Mouse (Mus musculus) urinary bladder, postnatal 14 days (tissue): ENCODE measurements at regions not wholly inside any gene's neighbourhood (a gene's known extent, or its start where the extent isn't known, plus 50 kb on each side); places are given as distances from the start of the nearest gene placed in this dataset.

Experiments
- DNase-seq: peaks from one replicate; pipeline ENCODE4 v3.0.0; 2021; ENCODE audit warnings: low spot score

DNA sequence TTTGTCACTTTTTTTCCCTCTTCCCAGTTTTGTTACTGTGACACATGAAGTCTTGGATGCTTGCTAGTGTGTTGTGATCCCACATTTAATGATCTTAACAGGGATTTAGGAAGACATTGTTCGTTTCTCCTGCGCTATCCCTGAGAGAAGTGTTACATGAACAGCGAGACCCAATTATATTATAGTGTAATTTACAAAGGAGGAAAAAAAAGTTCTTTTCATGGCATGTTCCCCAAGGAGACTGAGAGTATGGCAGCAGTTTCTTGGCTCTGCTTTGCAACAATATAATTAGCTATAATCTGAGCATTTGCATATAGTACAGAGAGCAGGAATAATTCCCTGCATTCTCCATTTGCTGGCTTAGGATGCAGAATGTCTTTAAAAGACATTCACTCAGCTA is 168.6 kb downstream of the Insc start:
- DNase-seq, result no peak

DNA sequence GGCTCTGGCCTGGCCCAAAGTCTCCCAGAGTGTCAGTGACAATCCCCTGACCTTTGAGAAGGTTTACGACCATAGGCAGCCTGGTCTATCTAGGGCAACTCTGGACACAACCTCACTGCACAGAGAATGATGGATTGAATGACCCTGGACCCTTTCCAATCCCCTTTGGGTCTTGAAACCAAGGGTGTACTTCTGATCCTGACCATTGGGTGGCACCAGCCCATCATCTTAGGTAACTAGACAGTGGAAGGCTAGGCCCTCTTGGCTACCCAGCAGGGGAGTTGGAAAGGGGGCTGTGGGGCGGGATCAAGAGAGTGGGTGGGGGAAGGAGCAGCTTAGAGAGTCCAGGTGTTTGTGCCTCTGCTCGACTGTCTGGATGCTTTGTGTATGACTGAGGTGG is 178.7 kb downstream of the Insc start:
- DNase-seq, result peak; percentile 68

DNA sequence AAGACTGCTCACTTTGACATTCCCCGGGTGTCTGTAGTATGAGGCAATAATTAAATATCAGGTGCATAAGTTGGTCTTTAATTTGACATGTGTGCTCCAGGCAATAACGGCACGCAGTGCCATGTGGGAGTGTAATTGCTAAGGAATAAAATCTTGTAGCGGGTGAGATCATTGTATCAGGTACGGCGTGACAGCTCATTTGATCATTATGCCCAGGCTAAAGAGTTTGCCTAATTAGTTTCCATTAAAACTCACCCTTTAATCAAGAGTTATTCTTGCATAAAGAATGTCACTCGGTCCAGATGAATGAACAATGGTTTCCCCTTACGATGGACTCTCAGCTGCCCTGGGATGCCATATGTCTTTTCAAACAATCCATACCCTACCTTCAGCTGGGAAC is 190.4 kb downstream of the Insc start:
- DNase-seq, result no peak

DNA sequence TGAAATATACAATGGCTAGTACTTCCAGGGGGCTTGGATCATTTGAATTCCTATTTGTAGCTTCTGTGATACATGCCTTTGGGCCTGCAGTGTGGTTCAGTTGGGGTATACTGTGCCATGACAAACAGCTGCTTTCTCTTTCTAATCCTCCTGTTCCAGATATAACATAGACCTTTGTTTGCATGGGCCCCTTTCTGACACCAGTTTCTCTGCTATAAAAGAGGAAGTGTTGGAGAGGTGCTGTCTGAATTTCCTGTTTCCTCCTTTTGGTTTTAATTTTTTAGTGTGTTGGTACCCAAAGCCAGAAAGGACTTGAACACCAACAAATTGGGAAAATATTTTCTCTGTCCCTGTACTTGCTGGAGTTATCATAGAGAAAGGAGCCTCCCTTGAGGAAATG is 207.3 kb downstream of the Insc start:
- no peak for DNase-seq

DNA sequence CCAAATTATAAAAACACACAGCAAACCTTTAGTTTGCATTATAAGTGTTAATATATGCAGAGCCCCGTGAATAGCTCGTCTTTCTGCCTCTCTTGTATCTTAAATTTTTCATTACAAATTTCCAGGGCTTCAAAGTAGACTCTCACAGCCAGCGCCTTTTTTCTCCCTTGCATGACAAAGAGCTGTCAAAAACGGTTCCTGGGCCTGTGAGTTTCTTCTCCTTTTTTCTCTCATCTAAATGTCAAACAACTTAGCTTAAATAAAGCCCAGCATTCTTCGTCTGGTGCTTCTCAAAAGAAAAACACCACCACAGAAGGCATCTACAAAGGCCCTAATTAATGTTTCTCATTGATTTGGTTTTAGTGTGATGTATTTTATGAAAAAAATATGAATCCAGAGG is 219.7 kb downstream of the Insc start:
- DNase-seq, result no peak

DNA sequence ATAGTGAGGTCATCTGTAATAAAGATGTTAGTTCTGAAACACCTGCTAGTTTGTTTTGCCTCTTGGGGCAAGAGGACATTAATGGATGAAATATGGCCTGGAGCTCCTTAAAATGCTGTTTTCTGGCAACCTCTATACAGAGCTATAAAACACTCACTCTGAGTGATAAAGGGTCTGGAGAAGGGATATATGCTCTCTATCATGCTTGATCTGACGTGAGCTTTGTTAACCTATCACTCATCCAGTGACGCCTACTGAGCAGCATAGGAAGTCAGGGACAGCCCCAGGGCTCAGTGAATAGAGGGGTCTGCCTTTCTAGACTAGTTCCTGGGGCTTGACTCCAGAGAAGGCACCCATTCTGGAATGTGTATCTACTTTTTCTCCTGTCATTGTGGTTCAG is 222.4 kb downstream of the Insc start:
- no peak for DNase-seq

DNA sequence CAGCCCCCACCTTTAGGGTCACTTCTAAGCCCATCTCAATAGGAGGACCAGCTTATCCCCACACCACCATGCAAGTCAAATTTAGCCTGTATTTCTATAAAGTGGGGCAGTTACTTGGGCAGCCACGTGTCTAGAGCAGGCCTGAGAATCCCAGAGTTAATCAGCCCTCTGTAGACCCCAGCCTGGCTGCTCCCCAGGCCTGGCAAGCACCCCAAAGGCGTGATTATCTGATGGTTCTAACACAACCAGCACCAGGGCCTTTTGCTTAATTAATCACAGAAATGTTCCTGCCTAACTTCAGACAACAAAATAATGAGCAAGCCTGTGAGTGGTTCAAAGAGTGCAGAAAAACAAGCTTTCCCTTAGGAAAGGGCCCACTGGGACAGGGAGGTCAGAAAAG is 243.0 kb downstream of the Insc start:
- no peak for DNase-seq

DNA sequence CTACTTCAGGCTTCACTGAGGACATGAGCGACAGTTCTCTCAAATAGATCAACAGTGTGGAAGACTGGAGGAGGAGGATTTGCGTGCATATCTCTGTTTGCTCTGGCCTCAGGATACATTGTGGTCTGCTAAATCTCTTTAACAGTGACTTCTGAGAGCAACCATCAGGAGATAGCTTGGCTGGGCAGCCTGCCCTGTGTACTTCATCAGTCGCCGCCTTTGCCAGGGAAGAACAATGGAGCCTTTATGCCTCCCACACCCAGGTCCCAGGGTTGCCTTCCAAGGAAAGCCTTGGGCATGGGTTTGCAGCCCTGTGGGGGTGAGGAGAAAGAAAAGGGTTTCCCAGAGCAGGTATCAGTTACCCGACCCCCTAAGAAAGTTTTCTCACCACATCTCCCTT is 247.8 kb downstream of the Insc start:
- DNase-seq, result peak; percentile 26

DNA sequence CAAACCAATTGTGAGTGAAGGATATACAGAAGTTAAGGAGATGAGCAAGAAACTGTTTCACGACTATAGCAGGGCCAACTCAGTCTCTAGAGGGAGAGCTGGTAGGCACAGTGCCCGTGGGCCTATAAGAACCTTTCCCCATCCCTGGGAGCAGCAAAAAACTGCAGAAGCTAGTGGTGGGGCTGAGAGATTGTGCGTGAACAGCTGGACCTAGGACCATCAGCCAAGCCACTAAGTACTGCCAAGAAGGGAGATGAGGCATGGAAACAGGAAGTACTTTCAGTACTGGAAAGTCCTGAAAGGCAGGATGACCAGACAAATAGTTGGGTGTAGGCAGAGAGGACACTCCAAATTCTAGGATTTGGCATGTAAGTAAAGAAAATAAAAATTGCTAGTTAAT is 248.9 kb downstream of the Insc start:
- DNase-seq, result peak; percentile 29

DNA sequence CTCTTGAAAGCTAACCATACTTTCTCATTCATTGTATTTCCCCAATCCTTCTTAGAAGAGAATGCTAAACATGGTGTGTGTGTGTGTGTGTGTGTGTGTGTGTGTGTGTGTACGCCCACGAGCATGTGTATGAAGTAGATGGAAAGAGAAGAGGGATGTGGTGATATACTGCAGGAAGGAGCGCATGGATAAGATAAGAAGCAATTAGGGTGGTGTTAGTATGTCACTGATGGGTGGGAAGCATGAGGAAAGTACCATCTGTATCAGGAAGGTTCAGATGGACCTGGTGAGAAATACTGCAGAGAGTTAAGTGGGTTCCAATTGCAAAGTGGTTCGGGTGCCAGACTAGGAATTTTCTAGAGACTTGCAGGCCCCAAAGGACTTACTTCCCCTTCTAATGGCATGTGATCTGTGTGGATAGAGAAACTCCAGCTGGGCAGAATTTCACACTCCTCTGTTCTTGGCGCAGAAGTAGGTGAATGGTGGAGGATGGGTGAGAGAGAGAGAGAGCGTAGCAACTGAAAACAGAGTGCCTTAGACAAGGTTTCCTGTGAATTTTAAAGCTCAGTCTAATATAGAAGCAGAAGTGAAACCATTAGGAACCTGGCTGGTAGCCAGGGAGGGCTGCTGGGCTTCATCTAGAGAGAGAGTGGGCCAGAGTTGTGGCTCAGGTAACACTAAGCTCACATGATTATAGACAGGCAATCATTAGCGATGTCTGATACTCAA is 257.5 kb downstream of the Insc start:
- DNase-seq, result peak; percentile 14

DNA sequence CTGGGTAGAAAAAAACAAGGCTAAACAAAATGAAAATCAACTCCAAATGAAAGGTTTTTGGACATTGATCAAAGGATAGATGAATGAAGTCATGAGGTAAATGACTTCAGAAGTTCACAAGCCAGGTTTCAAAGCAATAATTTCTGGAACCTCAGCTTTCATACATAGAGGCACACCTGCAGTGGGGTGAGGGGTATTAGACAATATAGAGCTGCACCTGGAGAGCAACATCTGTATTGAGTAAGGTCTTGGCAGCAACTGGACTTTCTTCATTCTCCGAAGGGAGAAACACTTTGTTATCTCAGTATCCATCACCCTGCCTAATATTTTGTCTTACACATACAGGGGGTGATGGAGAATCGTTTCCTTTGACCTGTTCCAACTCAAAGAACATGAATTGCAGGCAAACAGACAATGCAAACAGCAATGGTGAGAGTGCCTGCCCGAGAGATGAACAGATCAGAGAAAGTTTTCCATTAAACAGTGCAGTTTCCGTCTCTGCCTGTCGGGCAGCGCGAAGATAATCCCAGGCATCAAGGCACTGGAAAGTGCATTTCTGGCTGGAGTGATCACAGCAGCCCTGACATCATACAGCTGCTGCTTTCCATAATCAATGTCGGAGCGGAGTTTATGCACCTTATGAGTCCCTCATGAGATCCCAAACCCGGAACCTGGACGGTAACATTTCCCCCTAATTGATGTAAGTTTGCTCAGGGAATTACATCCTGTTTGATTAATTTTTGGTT is 270.9 kb downstream of the Insc start:
- DNase-seq, result no peak

DNA sequence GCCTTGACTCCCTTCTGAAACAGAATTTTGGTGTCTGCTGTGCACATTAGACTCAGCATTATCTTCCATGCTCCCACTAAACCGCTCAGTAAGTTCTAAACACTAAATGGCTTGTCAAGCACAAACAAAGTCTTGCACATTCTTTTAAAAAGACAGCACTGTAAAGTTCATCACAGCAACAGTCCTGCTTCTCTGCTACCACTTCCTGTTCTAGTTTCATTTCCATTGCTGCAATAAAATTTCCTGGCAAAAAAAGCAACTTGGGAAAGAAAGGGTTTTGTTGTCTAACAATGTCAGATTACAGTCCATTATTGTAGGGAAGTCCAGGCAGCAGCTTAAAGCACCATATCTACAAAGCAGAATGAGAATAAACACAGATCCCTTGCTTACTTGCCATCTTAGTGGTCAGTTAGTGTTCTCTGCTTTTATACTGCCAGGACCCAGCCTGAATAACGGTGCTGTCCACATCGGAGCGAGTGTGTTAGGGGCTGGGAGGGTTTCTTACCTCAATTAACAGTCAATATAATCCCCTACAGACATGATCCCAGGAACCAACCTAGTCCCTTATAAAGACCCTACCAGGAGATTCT is 276.0 kb downstream of the Insc start:
- no peak for DNase-seq

DNA sequence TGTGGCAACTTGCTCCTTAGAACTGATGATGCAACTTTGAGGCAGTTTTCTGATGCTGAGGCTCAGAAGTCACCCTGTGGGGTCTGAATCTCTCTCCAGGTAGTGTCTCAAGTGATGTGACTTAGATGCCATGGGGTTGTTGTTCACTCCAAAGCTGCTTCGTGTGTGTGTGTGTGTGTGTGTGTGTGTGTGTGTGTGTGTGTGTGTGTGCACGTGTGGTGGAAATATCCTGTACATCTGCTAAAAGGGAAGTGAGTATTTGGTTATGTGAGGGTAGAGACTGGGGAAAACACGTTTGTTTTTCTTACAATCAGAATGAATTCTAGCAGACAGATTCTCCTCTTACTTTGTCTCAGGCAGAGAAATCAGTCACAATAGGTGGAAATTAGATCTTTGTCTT is 276.5 kb downstream of the Insc start:
- DNase-seq, result no peak

DNA sequence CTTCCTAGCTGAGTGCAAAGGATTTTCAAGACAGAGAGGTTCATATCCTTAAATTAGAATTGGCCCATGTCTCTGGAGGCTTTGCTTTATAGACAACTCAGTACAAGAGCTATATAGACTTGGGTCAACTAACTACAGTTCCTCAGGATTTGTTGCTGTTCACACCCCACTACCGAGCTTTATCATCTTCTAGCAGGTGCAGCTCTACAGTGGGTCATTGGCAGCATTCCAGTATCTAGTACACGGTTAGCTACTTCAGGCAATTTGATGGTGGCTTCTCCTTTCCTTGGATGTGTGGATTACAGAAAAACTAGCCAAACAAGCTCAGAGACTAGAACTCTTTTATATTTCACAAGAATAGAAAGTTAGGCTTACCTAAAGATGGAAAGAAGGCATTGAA is 282.3 kb downstream of the Insc start:
- DNase-seq, result no peak

DNA sequence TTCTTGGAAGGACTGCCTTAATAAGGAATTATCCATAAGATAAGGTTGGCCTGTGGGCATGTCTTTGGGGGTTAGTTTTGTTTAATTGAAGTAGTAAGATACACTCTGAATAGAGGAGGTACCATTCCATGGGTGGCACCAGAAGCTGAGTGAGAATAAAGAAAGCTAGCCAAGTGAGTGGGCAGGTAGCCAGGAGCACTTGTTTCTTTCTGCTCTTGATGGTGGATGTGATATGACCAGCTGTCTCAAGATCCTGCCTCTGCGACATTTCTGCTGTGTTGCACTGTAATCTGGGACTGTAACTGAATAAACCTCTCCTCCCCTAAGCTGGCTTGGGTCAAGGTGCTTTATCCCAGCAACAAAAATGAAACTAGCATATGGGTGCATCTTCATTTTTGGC is 284.2 kb downstream of the Insc start:
- peak; percentile 6 for DNase-seq

DNA sequence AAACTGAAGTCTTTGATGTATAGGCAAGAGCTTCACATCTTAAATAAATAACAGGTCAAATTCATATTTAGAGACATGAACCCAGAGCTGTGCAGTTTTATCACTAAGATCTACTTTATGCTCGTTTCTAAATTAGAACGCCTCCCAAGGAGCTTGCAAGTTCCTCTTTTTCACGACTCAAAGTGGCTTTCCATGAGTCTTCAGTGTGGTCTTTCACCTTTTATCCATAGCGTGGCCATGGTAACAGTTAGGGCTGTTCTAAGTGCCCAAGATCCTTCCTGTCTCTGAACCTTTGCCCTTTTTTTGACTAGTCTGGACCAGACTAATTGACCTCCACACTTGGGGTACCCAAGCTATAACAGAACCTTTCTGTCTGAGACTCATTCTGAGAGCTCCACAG is 290.5 kb downstream of the Insc start:
- DNase-seq, result no peak

DNA sequence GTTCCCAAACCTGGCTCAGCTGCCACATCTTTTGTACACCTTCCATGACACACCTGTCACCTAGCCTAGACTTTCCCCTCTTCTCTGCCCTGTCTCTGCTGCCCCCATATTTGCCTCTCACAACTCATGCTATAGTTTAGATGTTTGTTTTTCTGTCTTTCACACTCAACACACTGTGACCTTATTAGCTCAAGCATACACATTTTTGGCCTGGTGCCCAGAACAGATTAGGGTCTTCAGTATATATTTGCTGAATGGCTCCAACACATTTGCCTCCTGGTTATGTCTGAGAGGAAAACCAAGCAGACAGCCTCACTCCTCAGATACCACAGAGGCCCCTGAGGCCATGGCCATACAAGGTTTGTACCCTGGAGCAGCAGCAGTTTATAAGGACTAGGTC is 312.0 kb downstream of the Insc start:
- DNase-seq, result no peak

DNA sequence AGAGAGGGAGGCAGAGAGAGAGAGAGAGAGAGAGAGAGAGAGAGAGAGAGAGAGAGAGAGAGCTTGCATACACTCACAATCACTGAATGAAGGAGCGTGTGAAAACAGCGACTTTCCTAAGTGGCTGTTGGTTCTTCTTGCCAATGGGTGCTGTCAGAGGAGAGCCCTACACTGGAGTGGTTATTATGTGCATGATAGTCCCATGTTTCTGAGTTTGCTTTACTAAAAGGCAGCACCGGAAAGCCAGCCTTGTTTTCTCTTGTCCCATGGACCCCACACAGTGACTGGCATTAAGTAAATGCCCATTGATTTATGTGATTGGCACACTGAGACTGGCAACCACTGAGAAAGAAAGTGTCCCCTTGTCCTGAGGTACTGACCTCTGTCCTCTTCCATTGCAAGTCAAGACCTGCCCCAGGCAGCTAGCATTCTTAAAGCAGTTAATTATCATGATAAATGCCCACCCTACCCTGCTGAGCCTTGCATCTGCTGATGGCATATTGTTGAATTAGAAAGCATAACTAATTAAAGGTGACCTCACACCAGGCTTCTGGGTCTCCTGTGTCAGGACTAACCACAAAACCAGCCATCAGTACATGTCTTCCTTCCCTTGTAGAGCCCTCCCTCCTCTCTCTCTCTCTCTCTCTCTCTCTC is 313.6 kb downstream of the Insc start:
- no peak for DNase-seq

DNA sequence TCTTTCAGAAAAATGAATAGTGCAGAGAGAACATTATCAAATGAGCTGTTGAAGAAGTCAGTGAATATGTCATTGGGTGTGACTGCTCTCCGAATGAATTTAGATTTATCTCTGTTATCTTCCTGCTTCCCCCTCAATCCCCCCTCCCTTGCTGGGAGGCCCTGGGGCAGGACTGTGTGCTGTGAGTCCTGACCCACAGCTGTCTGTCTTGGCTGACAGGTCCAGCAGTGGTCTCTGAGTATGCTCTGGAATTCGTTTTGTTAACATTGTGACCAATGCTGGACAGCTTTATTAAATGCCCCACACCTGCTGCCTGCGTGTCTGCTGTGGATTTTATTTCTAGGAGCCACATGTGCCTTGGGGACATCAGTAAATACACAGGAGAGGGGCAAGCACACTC is 314.2 kb downstream of the Insc start:
- no peak for DNase-seq

DNA sequence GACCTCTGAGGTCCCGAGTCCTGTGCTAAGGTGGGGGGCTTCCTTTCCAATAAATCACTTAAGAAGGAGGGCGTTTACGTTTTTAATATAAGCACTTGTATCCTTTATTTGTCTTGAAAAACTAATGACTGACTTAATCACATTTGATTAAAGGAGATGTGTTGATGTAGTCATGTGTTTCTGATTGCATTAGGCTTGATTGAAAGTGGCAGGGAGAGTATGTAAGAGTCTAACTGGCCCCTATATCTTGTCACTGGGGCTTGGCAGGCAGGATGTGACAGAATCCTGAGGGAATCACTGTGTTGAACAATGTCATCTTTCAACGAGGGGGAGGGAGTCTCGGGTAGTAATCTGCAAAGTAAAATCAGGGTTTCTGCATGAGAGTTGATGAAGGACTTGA is 316.7 kb downstream of the Insc start:
- no peak for DNase-seq

DNA sequence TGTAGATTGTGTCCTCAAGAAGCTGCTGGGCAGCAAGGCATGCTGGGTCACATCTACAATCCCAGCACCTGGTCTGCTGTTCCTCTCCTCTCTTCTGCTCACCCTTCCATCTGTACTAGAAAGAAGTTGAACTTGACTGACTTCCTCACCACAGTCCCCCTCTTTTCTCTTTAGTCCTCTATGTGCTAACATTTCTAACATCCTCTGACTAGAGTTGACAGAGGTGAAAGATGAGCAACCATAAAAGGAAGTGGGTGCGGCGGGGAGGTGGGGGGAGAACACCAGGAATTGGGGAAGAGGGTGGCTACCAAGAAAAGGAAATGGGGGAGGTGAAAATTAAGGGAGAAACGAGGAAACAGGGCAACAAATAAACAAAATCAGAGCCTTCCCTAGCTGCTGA is 319.3 kb downstream of the Insc start:
- no peak for DNase-seq

DNA sequence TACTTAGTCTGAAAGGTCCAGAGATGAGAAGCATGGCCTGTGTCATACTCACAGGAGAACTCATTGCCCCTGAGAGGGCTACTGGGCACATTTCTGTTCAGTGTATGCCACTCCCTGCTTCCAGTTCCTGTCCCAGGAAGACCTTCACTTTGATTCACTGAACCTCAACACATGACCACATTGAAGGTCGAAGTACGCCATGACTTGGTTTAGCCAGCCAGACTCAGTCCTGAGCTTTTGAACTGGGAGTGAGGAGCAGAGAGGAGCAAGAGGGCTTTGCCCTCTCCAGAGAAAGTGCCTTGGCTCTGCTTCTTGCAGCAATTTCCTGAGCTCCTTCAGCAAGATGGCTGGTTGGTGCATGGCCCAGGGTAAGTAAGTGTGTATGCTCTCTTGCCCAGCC is 324.1 kb downstream of the Insc start:
- DNase-seq, result no peak

DNA sequence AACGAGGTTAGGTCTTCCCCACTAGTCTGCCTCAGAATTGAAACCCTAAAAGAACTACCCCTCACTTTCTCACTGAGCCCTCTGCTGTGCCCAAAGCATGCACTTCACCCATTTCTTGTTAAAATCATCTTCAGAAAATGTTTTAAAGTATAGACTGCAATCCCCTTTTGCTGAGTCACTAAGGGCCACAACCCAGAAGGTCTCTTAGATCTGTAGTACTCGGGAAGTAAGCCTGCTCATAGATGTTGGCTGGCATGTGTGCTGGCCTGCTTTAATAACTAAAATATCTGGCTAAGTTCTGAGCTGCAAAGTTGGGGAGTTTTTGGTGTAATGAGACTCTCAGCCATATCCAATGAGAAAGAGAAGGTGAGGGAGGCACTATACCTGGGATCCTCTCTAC is 329.9 kb downstream of the Insc start:
- DNase-seq, result no peak
